Mouse (Mus musculus) limb, embryonic 12.5 days (tissue): ENCODE measurements at regions not wholly inside any gene's neighbourhood (a gene's known extent, or its start where the extent isn't known, plus 50 kb on each side); places are given as distances from the start of the nearest gene placed in this dataset.
A peak's percentile ranks its signal among the peaks of the same experiment; 100 is the strongest.

Experiments used
- ATAC-seq: fragments of 200-750 bp; cut with Nextera tagmentation; 2 replicates; pipeline ENCODE4 v1.8.0; 2017; ENCODE audit warnings: low read depth, moderate TSS enrichment; ENCODE audit not compliant: insufficient number of reproducible peaks, insufficient read depth, low FRiP score, low TSS enrichment
- H3K27ac ChIP-seq: fragments of 300-500 bp; sonication (generic); 2 replicates; pipeline ENCODE4 v1.5.1; 2016; ENCODE audit warnings: mild to moderate bottlenecking, moderate library complexity
- H3K27me3 ChIP-seq: fragments of 300-500 bp; sonication (generic); 2 replicates; pipeline ENCODE4 v1.6.1; 2016; ENCODE audit warnings: mild to moderate bottlenecking, moderate library complexity
- H3K36me3 ChIP-seq: fragments of 300-500 bp; sonication (generic); 2 replicates; pipeline ENCODE4 v1.6.1; 2016; ENCODE audit warnings: mild to moderate bottlenecking, moderate library complexity
- H3K4me1 ChIP-seq: fragments of 300-500 bp; sonication (generic); replicated peaks from 2 replicates; pipeline ENCODE4 v1.6.1; 2016
- H3K4me2 ChIP-seq: fragments of 300-500 bp; sonication (generic); 2 replicates; pipeline ENCODE4 v1.6.1; 2016; ENCODE audit warnings: mild to moderate bottlenecking, moderate library complexity
- H3K4me3 ChIP-seq: fragments of 300-500 bp; sonication (generic); replicated peaks from 2 replicates; pipeline ENCODE4 v1.5.1; 2016; ENCODE audit warnings: mild to moderate bottlenecking
- H3K9ac ChIP-seq: fragments of 300-500 bp; sonication (generic); replicated peaks from 2 replicates; pipeline ENCODE4 v1.6.1; 2016; ENCODE audit warnings: mild to moderate bottlenecking, moderate library complexity
- H3K9me3 ChIP-seq: fragments of 300-500 bp; sonication (generic); 2 replicates; pipeline ENCODE4 v1.6.1; 2016; ENCODE audit warnings: mild to moderate bottlenecking, moderate library complexity
- WGBS: fragments of 180-500 bp; shearing (Covaris S2); methylation state at CpG from one replicate; pipeline ENCODE4 v1.1.7; 2016; 5-methylcytosine and 5-hydroxymethylcytosine counted together

DNA sequence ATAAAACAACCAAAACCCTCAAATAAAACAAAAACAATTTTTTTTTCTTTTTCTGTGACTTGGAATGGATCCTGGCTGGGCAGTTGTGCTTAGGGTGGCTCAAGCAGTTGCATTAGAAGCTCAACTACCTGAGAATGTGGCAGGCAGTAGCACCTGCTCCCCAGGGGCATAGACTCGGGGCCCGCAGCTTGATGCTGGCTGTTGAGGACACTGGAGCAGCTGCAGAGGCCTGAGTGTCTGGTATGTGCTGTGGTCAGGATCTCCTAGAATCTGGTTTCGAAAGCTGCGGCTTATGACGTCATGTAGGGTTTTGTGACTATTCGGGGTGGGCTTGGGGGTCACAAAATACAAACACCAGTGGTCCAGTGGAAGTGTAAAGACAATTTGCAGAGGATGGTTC, 103.7 kb upstream of the Bcor start:
- Histone ChIP-seq H3K4me2 (no peak overlapping the region), H3K9me3 (no peaks in the 10 kb centered on the region), H3K36me3 (no peaks in the 10 kb centered on the region), H3K27ac (no peak overlapping the region), H3K27me3 (peaks cover 17% of the 10 kb centered on the region), H3K4me3 (no peak overlapping the region), H3K9ac (no peak overlapping the region), H3K4me1 (0 out of 2 replicates have a peak, but pooled peaks cover 4% of the 10 kb centered on the region)
- 80% methylated on average over 6 of the region's 6 CpGs for WGBS
- no peak for ATAC-seq

GRCm38 (mm10) chrX:12284741-12285140, 124.6 kb upstream of the Bcor start:
- 72% methylated on average over 4 of the region's 4 CpGs for WGBS

GRCm38 (mm10) chrX:12285141-12285540, 125.0 kb upstream of the Bcor start:
- Histone ChIP-seq H3K27ac (no peak overlapping the region), H3K4me1 (peaks cover 17% of the 10 kb centered on the region), H3K4me3 (no peak overlapping the region), H3K9me3 (no peaks in the 10 kb centered on the region), H3K4me2 (no peak overlapping the region), H3K36me3 (no peaks in the 10 kb centered on the region), H3K9ac (no peak overlapping the region), H3K27me3 (peaks cover 59% of the 10 kb centered on the region)
- no peak for ATAC-seq
- 44% methylated on average over 4 of the region's 5 CpGs for WGBS

More at GRCm38 (mm10) chrX:12284741-12285140, 124.6 kb upstream of the Bcor start:
- Histone ChIP-seq H3K9ac (no peak overlapping the region), H3K27me3 (peaks cover 57% of the 10 kb centered on the region), H3K4me3 (no peak overlapping the region), H3K4me1 (peaks cover 17% of the 10 kb centered on the region), H3K4me2 (no peak overlapping the region), H3K27ac (no peak overlapping the region), H3K9me3 (no peaks in the 10 kb centered on the region), H3K36me3 (no peaks in the 10 kb centered on the region)
- ATAC-seq, result no peak

GRCm38 (mm10) chrX:12285976-12286909, 126.1 kb upstream of the Bcor start:
- WGBS, result 16% methylated on average over 24 of the region's 24 CpGs
- no peak overlapping the region for H3K4me3 ChIP-seq
- H3K9ac ChIP-seq, result no peak overlapping the region

DNA sequence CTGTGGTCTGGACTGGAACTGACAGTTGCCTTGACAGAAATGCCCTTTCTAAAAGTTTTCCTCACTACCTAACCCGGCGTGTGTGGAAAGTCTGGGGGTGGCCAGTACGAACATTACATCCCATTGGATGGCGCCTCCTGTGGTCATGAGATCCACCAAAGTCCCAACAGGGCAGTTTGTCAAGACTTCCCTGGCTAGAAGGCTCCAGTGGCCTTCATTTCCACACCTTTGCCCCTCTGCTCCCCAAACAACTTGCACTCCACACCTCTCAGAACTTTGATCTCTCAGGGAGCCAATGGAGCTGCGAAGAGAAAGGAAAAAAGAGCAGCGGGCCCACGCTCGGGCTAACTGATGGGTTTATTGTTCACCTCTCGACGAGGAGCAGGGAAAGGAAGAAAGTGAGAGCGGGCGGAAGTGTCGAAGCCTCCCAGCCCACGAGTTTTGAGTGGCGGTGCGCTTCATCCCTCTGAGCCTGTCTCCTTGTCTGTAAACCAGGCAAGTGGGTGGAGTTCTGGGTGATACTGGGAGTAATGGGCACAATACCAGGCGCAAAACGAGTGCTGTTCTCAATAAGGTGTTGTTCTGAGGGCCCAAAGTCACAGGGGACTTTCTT, 126.9 kb upstream of the Bcor start:
- H3K4me3 ChIP-seq, result no peak overlapping the region
- H3K4me2 ChIP-seq, result peak overlapping the region; percentile 23
- H3K27me3 ChIP-seq, result peaks cover 62% of the 10 kb centered on the region
- no peaks in the 10 kb centered on the region for H3K9me3 ChIP-seq
- no peaks in the 10 kb centered on the region for H3K36me3 ChIP-seq
- no peak for ATAC-seq
- no peak overlapping the region for H3K9ac ChIP-seq
- H3K4me1 ChIP-seq, result peaks cover 17% of the 10 kb centered on the region
- 16% methylated on average over 18 of the region's 18 CpGs for WGBS
- 0 out of 2 replicates have a peak overlapping the region, but pooled peaks have one; percentile 29 for H3K27ac ChIP-seq

More at GRCm38 (mm10) chrX:12285976-12286909, 126.1 kb upstream of the Bcor start:
- Histone ChIP-seq H3K27me3 (peaks cover 62% of the 10 kb centered on the region), H3K36me3 (no peaks in the 10 kb centered on the region), H3K27ac (0 out of 2 replicates have a peak overlapping the region, but pooled peaks have one; percentile 29), H3K4me1 (peaks cover 17% of the 10 kb centered on the region), H3K9me3 (no peaks in the 10 kb centered on the region), H3K4me2 (peak overlapping the region; percentile 23)
- ATAC-seq, result 0 out of 2 replicates have a peak, but pooled peaks have one; percentile 46

- peaks cover 53% of the 10 kb centered on the region for H3K27me3 ChIP-seq
- no peak overlapping the region for H3K9ac ChIP-seq
- no peak overlapping the region for H3K27ac ChIP-seq
- no peaks in the 10 kb centered on the region for H3K36me3 ChIP-seq
- no peak overlapping the region for H3K4me3 ChIP-seq
- WGBS, result 10% methylated on average over 17 of the region's 17 CpGs
- H3K4me2 ChIP-seq, result no peak overlapping the region
- no peak for ATAC-seq
- H3K4me1 ChIP-seq, result peaks cover 17% of the 10 kb centered on the region
- no peaks in the 10 kb centered on the region for H3K9me3 ChIP-seq
These were observed 127.8 kb upstream of the Bcor start for GRCm38 (mm10) chrX:12287656-12288561.

DNA sequence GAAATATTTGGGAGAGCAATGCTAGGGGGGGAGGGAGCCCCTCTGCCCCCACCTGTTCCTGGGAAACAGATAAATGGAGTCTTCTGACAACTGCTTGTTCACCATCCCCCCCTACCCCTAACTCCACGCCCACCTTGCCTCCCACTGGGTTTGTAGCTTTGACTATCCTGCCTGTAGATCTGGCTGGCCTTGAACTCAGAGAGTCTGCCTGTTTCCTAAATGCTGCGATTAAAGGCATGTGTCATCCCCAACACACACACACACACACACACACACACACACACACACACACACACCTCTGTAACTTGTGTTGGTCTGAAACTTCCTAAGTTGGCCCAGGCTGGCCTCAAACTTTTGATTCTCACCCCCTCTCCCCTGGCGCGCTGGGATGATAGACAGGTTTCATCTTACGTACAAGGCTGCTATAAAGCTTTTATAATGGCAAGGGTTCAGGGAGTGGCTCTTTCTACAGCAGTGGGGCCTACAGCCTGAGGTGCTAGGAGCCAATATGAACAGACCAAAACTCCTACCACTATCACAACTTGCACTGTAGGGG, 128.5 kb upstream of the Bcor start:
- H3K27ac ChIP-seq, result no peak overlapping the region
- ATAC-seq, result no peak
- H3K27me3 ChIP-seq, result peaks cover 58% of the 10 kb centered on the region
- H3K4me2 ChIP-seq, result no peak overlapping the region
- peaks cover 17% of the 10 kb centered on the region for H3K4me1 ChIP-seq
- no peaks in the 10 kb centered on the region for H3K9me3 ChIP-seq
- 22% methylated on average over 5 of the region's 5 CpGs for WGBS
- H3K4me3 ChIP-seq, result no peak overlapping the region
- H3K9ac ChIP-seq, result no peak overlapping the region
- H3K36me3 ChIP-seq, result no peaks in the 10 kb centered on the region

- H3K4me3 ChIP-seq, result no peak overlapping the region
- WGBS, result 33% methylated on average over 2 of the region's 2 CpGs
- H3K4me1 ChIP-seq, result peaks cover 17% of the 10 kb centered on the region
- peaks cover 45% of the 10 kb centered on the region for H3K27me3 ChIP-seq
- H3K27ac ChIP-seq, result no peak overlapping the region
- no peak overlapping the region for H3K9ac ChIP-seq
- H3K4me2 ChIP-seq, result no peak overlapping the region
- no peak for ATAC-seq
- H3K9me3 ChIP-seq, result no peaks in the 10 kb centered on the region
- no peaks in the 10 kb centered on the region for H3K36me3 ChIP-seq
These were observed 133.0 kb upstream of the Bcor start for GRCm38 (mm10) chrX:12293146-12293545.

DNA sequence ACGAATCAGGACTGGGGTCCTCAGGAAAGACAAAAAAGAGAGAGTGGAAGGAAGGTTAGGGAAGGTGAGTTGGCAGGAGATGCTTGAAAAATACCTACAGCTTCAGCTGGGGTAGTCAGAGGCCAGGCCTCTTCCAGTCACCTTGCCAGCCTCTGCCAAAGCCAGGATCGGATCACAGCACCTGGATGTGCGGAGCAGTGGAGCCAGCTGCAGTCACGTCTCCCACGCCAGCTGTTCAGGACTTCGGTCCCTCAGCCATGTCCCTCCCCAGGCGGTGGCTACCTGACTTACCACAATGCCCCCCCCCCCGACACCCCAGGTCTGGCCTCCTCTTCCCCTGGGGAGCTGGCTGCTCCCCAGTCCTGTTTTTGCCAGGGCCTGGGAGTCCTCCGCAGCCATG, 134.3 kb upstream of the Bcor start:
- peaks cover 15% of the 10 kb centered on the region for H3K4me1 ChIP-seq
- H3K9me3 ChIP-seq, result no peaks in the 10 kb centered on the region
- H3K27ac ChIP-seq, result peak overlapping the region; percentile 17; the same call in 1 of the 2 replicates
- no peak overlapping the region for H3K4me3 ChIP-seq
- no peak for ATAC-seq
- 31% methylated on average over 9 of the region's 9 CpGs for WGBS
- peaks cover 36% of the 10 kb centered on the region for H3K27me3 ChIP-seq
- H3K9ac ChIP-seq, result no peak overlapping the region
- no peaks in the 10 kb centered on the region for H3K36me3 ChIP-seq
- no peak overlapping the region for H3K4me2 ChIP-seq

GRCm38 (mm10) chrX:12294941-12295340, 134.8 kb upstream of the Bcor start:
- Histone ChIP-seq H3K9me3 (no peaks in the 10 kb centered on the region), H3K4me3 (no peak overlapping the region), H3K36me3 (no peaks in the 10 kb centered on the region), H3K27me3 (peaks cover 31% of the 10 kb centered on the region), H3K27ac (no peak overlapping the region), H3K9ac (no peak overlapping the region), H3K4me1 (peaks cover 15% of the 10 kb centered on the region), H3K4me2 (peak overlapping the region; percentile 17; the same call in 1 of the 2 replicates)
- peak; percentile 56; the same call in 1 of the 2 replicates for ATAC-seq
- 26% methylated on average over 6 of the region's 6 CpGs for WGBS
